Mouse (Mus musculus): ENCODE data around the gene Styxl1.

DNA sequence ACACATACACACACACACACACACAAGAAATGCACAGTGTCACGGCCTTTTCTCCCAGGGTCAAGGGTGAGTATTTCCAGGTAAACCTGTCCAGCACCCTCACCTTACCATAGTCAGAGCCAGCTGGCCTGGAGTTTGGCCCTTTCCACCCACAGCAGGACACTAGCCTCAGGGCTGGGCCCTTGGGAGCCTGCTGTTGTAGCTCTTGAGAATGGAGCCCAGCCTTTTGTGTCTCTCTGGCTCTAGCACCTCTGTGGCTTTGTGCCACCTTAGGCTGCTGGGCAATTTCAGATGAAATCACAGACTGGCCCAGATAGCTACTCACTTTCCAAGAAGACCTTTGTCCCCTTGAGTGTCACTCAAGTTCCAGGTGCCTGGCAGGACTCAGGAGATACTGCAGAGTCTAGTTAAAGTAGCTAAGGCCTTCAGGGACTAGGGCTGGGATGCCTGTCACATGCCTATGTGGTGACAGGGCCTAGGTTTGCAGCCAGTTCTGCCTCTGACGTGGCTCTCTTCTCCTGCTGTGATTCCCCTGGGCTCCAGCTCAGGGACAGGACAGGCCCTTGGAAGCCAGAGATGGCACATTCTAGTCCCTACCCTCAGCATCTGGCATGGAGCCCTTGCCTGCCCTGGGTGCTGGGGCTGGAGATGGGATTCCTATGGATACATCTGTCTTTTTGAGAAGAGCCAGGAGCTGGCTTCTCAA lies 51.4 kb downstream of the Styxl1 start:
- TF ChIP-seq POLR2A (IDR thresholded peaks at IDR 0.05; ENCODE audit: low read depth, low read length) (no peak), CTCF (IDR thresholded peaks at IDR 0.05; ENCODE audit: extremely low read depth, insufficient read depth, insufficient read length, insufficient replicate concordance) (no peak)
